Mouse (Mus musculus): ENCODE measurements around the gene Kif20b. TPM values are rescaled to one million over a fixed set of nuclear protein-coding genes. Genes with fewer than 3 reads are reported as not detected.

Gene Kif20b
- 72.1 and 74.6 TPM in 2 replicates for polyA plus RNA-seq (2015; fragmentation: Nextera tagmentation; extraction: Ambion mirVana)

GRCm38 (mm10) chr19:34921652-34922602 is at the start of gene Kif20b:
Kif20b (plus strand) TSS chr19:34922361.
- no peaks in the 10 kb centered on the region for H3K27me3 ChIP-seq
- peak; percentile 96 for ATAC-seq (ENCODE audit: low FRiP score, low read depth)
- peaks cover 14% of the 10 kb centered on the region for H3K36me3 ChIP-seq
- WGBS, result under 1% methylated on average over 57 of the region's 57 CpGs
- peak within 1 kb of the TSS; percentile 68 for H3K4me2 ChIP-seq (replicated peaks)
- H3K4me1 ChIP-seq, result peaks cover 3% of the 10 kb centered on the region
- peak within 1 kb of the TSS; percentile 67 for H3K27ac ChIP-seq
- no peaks in the 10 kb centered on the region for H3K9me3 ChIP-seq
- H3K4me3 ChIP-seq, result peak within 1 kb of the TSS; percentile 84
- peak within 1 kb of the TSS; percentile 75 for H3K9ac ChIP-seq

- ATAC-seq (ENCODE audit: low FRiP score, low read depth), result no peak
- WGBS, result 76% methylated on average over 7 of the region's 7 CpGs
These were observed 45.5 kb upstream of the Kif20b start for GRCm38 (mm10) chr19:34876676-34877075.

GRCm38 (mm10) chr19:34877898-34878602 is 44.1 kb upstream of the Kif20b start:
- peak; percentile 98 for ATAC-seq (ENCODE audit: low FRiP score, low read depth)
- WGBS, result under 1% methylated on average over 45 of the region's 45 CpGs
- Histone ChIP-seq H3K4me3 (peak overlapping the region; percentile 88), H3K9ac (peak overlapping the region; percentile 96), H3K4me1 (peaks cover 19% of the 10 kb centered on the region), H3K4me2 (replicated peaks) (peak overlapping the region; percentile 75), H3K27ac (peak overlapping the region; percentile 97), H3K27me3 (no peaks in the 10 kb centered on the region), H3K36me3 (no peaks in the 10 kb centered on the region), H3K9me3 (no peaks in the 10 kb centered on the region)

More at GRCm38 (mm10) chr19:34876676-34877075, 45.5 kb upstream of the Kif20b start:
- Histone ChIP-seq H3K4me3 (peak overlapping the region; percentile 88; the same call in 1 of the 2 replicates), H3K27me3 (no peaks in the 10 kb centered on the region), H3K36me3 (no peaks in the 10 kb centered on the region), H3K4me1 (peaks cover 19% of the 10 kb centered on the region), H3K27ac (no peak overlapping the region), H3K4me2 (replicated peaks) (peak overlapping the region; percentile 75; the same call in 1 of the 2 replicates), H3K9ac (no peak overlapping the region), H3K9me3 (no peaks in the 10 kb centered on the region)

GRCm38 (mm10) chr19:34878603-34879541 is 43.3 kb upstream of the Kif20b start, which contains the start of gene Pank1:
Pank1 (minus strand) TSS chr19:34879455.
- peak; percentile 68 for ATAC-seq (ENCODE audit: low FRiP score, low read depth)
- H3K36me3 ChIP-seq, result no peaks in the 10 kb centered on the region
- no peaks in the 10 kb centered on the region for H3K27me3 ChIP-seq
- H3K27ac ChIP-seq, result peak within 1 kb of the TSS; percentile 97
- no peaks in the 10 kb centered on the region for H3K9me3 ChIP-seq
- H3K4me1 ChIP-seq, result peaks cover 19% of the 10 kb centered on the region
- H3K4me2 ChIP-seq (replicated peaks), result peak within 1 kb of the TSS; percentile 75
- H3K4me3 ChIP-seq, result peak within 1 kb of the TSS; percentile 88
- WGBS, result under 1% methylated on average over 81 of the region's 96 CpGs
- H3K9ac ChIP-seq, result peak within 1 kb of the TSS; percentile 96

GRCm38 (mm10) chr19:34879624-34880023 is 42.5 kb upstream of the Kif20b start:
- Histone ChIP-seq H3K27me3 (no peaks in the 10 kb centered on the region), H3K27ac (peak overlapping the region; percentile 97; the same call in 1 of the 2 replicates), H3K4me2 (replicated peaks) (peak overlapping the region; percentile 75), H3K9ac (peak overlapping the region; percentile 96), H3K36me3 (no peaks in the 10 kb centered on the region), H3K4me3 (peak overlapping the region; percentile 88), H3K4me1 (peaks cover 19% of the 10 kb centered on the region), H3K9me3 (no peaks in the 10 kb centered on the region)
- 18% methylated on average over 6 of the region's 6 CpGs for WGBS
- ATAC-seq (ENCODE audit: low FRiP score, low read depth), result no peak

GRCm38 (mm10) chr19:34881160-34881559 is 41.0 kb upstream of the Kif20b start:
- Histone ChIP-seq H3K36me3 (no peaks in the 10 kb centered on the region), H3K4me1 (peaks cover 19% of the 10 kb centered on the region), H3K9me3 (no peaks in the 10 kb centered on the region), H3K27ac (no peak overlapping the region), H3K27me3 (no peaks in the 10 kb centered on the region), H3K4me2 (replicated peaks) (no peak overlapping the region), H3K9ac (no peak overlapping the region), H3K4me3 (no peak overlapping the region)
- WGBS, result 74% methylated on average over 5 of the region's 5 CpGs
- ATAC-seq (ENCODE audit: low FRiP score, low read depth), result no peak

- ATAC-seq (ENCODE audit: low FRiP score, low read depth), result no peak
- Histone ChIP-seq H3K27ac (no peak overlapping the region), H3K4me2 (replicated peaks) (no peak overlapping the region), H3K9me3 (no peaks in the 10 kb centered on the region), H3K4me3 (no peak overlapping the region), H3K36me3 (no peaks in the 10 kb centered on the region), H3K27me3 (no peaks in the 10 kb centered on the region), H3K9ac (no peak overlapping the region), H3K4me1 (peaks cover 11% of the 10 kb centered on the region)
- WGBS, result 87% methylated on average over 2 of the region's 2 CpGs
These were observed 39.7 kb upstream of the Kif20b start for GRCm38 (mm10) chr19:34882443-34882842.

GRCm38 (mm10) chr19:34883526-34884224 is 38.5 kb upstream of the Kif20b start:
- Histone ChIP-seq H3K9me3 (no peaks in the 10 kb centered on the region), H3K36me3 (no peaks in the 10 kb centered on the region), H3K27ac (no peak overlapping the region), H3K4me2 (replicated peaks) (no peak overlapping the region), H3K4me3 (no peak overlapping the region), H3K27me3 (no peaks in the 10 kb centered on the region), H3K9ac (no peak overlapping the region), H3K4me1 (peaks cover 9% of the 10 kb centered on the region)
- ATAC-seq (ENCODE audit: low FRiP score, low read depth), result no peak
- 82% methylated on average over 3 of the region's 3 CpGs for WGBS

- ATAC-seq (ENCODE audit: low FRiP score, low read depth), result no peak
These were observed 35.8 kb upstream of the Kif20b start for GRCm38 (mm10) chr19:34886324-34886723.

GRCm38 (mm10) chr19:34890981-34891380 is 31.2 kb upstream of the Kif20b start:
- Histone ChIP-seq H3K27ac (no peak overlapping the region), H3K9ac (no peak overlapping the region), H3K27me3 (no peaks in the 10 kb centered on the region), H3K4me2 (replicated peaks) (no peak overlapping the region), H3K36me3 (no peaks in the 10 kb centered on the region), H3K4me1 (no peaks in the 10 kb centered on the region), H3K4me3 (no peak overlapping the region), H3K9me3 (no peaks in the 10 kb centered on the region)
- WGBS, result 65% methylated on average over 3 of the region's 3 CpGs
- ATAC-seq (ENCODE audit: low FRiP score, low read depth), result no peak

More at GRCm38 (mm10) chr19:34886324-34886723, 35.8 kb upstream of the Kif20b start:
- Histone ChIP-seq H3K4me2 (replicated peaks) (no peak overlapping the region), H3K4me1 (no peaks in the 10 kb centered on the region), H3K9ac (no peak overlapping the region), H3K36me3 (no peaks in the 10 kb centered on the region), H3K27ac (no peak overlapping the region), H3K27me3 (no peaks in the 10 kb centered on the region), H3K9me3 (no peaks in the 10 kb centered on the region), H3K4me3 (no peak overlapping the region)
- WGBS, result 90% methylated on average over 4 of the region's 4 CpGs

GRCm38 (mm10) chr19:34891590-34891989 is 30.6 kb upstream of the Kif20b start:
- no peaks in the 10 kb centered on the region for H3K27me3 ChIP-seq
- no peak overlapping the region for H3K9ac ChIP-seq
- H3K9me3 ChIP-seq, result no peaks in the 10 kb centered on the region
- H3K36me3 ChIP-seq, result no peaks in the 10 kb centered on the region
- H3K4me2 ChIP-seq (replicated peaks), result no peak overlapping the region
- H3K4me3 ChIP-seq, result no peak overlapping the region
- H3K4me1 ChIP-seq, result no peaks in the 10 kb centered on the region
- no peak for ATAC-seq (ENCODE audit: low FRiP score, low read depth)
- H3K27ac ChIP-seq, result no peak overlapping the region
- WGBS, result 76% methylated on average over 1 of the region's 1 CpGs
